Mouse (Mus musculus) thymus, postnatal 10 days (tissue): ENCODE data around the gene Ndufa11.

Experiments used
- DNase-seq, 2 experiments: peaks; one replicate each; pipeline ENCODE4 v3.0.0; 2021; ENCODE audit warnings: low spot score in 2 of 2

Ndufa11 gene

GRCm38 (mm10) chr17:56717363-56718058 lies at the start of gene Ndufa11, which contains the start of gene Vmac:
Ndufa11 (plus strand) TSS chr17:56717767.
Vmac (minus strand) TSS chr17:56718022.
- DNase-seq = peak; percentile 88 to 94

- DNase-seq = peak; percentile 64 to 91
Observed at GRCm38 (mm10) chr17:56668384-56669144, 49.0 kb upstream of the Ndufa11 start.

DNA sequence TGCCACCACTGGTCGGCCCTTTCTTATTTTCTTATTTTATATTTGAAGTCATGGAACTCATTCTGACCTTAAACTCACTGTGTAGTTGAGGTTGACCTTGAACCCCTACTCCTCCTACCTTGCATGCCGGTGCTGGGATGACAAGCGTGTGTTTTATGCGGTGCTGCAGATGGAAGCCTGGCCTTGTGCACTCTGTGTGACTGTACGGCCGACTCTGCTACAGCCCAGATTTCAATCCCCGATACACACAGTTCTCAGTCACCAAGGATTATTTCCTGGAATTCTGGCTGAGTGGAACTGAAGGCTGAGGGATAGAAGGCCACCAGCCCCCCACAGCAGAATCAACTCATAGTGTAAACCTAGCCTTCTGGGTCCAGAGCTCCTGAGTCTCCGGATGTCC lies 47.8 kb upstream of the Ndufa11 start:
- no peak for DNase-seq

DNA sequence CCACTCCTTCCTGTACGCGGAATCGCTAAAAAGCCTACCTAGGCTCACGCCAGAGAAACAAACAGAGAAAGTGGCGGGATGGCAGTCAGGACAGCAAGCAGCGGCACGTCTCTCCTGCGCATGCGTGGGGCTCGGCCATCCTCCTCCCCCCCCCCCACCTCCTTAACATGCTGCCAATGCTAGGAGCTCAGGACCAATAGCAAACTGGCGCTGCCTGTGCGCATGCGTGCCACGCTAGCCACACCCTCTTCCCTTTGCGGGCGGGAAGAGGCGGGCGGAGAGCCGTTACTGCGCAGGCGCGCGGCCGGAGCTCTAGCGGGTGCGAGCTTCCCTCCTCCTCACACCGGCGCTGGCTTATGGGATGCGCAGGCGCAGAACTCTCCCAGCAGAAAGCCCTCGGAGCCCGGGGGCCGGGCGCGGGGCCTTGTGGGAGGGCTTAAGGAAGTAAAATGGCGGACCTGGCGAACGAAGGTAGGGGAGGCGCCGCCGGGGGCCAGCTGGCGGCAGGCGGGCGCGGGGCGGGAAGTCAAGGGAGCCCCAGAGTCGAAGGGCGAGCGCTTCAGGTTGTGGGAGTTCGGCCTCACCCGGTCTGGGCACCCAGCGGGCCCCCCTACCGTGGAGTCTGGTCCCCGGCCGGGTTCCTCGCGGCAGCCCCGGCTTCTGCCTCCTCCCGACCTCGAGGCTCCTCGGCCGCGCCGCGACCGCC lies 44.5 kb upstream of the Ndufa11 start, which contains the start of gene Ranbp3:
Gene Ranbp3 (plus strand): TSS at position 354 of the 706 bp plus-strand sequence.
- DNase-seq = peak; percentile 99 to 100

GRCm38 (mm10) chr17:56673647-56674416 lies 43.7 kb upstream of the Ndufa11 start:
- peak; percentile 38 to 41 for DNase-seq

GRCm38 (mm10) chr17:56681791-56682190 lies 35.8 kb upstream of the Ndufa11 start:
- DNase-seq = no peak

- DNase-seq = no peak
Observed at GRCm38 (mm10) chr17:56682880-56683279, 34.7 kb upstream of the Ndufa11 start.

DNA sequence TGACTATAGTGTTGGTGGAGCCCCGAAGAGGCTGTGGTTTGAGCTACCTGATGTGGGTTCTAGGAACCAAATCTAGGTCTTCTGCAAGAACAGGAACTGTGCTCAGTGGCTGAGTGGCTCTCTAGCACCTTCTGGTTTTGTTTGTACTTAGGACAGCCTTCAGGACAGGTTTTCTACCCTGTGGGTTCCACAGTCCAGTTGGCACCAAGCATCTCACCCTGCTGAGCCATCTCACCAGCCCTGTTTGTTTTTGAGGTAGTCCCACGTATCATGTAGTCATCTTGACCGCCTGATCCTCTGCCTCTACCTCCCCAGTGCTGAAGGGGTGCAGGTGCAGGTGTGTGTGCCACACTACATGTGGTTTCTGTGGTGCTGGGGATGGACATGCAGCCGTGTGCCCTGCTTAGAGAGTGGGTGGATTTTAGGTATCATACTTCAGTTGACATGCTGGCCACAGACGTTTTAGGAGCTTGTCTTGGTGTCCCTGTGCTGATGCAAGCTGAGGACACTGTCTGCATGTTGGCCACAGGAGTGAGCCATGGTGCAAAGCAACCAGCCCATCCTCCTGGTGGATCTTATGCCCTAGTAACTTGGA lies 33.9 kb upstream of the Ndufa11 start:
- peak in 1 of 2 experiments; percentile 38 for DNase-seq

GRCm38 (mm10) chr17:56684649-56685048 lies 32.9 kb upstream of the Ndufa11 start:
- DNase-seq = no peak

GRCm38 (mm10) chr17:56686801-56687200 lies 30.8 kb upstream of the Ndufa11 start:
- no peak for DNase-seq

GRCm38 (mm10) chr17:56688045-56688444 lies 29.5 kb upstream of the Ndufa11 start:
- DNase-seq = no peak

- no peak for DNase-seq
Observed at GRCm38 (mm10) chr17:56688689-56689088, 28.9 kb upstream of the Ndufa11 start.

GRCm38 (mm10) chr17:56693395-56693794 lies 24.2 kb upstream of the Ndufa11 start:
- DNase-seq = no peak

DNA sequence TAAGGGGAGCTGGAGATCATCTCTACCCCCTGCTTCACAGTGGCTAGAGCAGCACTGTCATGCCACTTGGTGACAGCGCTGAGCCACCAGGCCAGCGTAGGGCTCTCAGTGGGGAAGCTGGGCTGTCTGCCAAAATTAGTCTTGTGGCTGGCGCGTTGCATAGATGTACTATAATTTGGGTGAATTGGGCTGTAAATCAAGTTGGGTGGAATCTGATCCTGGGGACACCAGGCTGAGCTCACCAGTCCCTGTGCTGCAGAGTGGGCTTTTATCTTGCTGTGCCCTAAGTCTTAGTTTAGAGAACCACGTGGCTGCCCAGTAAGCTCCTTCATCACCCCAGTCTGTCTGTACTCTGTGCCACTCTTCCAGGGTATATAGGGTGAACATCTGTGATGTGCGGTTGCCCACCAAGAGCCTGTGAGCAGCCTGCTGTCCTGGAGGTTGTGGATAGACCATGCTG lies 23.7 kb upstream of the Ndufa11 start:
- no peak for DNase-seq

- no peak for DNase-seq
Observed at GRCm38 (mm10) chr17:56700451-56700850, 17.1 kb upstream of the Ndufa11 start.

- DNase-seq = no peak
Observed at GRCm38 (mm10) chr17:56703038-56703437, 14.5 kb upstream of the Ndufa11 start.

DNA sequence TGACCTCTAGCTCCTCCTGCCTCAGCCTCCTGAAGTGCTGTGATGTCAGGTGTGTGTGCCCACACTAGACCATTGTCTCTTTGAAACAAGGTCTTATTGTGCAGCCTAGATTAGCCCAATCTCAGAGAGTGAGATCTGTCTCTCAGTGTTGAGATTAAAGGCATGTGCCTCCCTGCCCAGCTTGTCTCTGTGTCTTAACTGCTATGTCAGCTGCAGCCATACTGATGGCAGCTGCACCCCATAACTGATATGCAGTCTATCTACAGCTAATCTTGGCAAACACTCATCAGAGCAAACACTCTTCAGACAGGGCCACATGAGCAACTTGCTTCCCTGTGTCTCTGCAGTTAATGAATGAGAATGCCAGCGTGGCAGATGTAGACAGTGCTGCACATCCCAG lies 11.1 kb upstream of the Ndufa11 start:
- DNase-seq = no peak

DNA sequence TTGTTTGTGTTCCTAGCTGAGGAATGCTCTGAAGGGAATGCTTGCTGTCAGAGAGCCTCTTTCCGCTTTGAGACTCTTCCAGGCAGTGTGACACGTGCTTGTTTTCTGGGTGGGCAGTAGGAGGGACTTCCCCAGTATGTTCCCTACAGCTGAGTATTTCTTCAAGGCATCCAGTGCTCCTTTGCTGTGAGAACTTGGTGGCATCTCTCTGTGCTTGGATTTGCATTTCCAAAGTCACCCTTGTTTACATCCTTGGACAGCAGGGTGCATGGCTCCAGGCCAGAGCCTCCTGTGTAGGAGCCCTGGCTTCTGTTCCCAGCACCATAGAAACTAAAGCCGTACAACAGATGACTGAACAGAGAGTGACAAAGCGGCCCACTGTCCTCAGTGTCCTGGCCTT lies 8.9 kb upstream of the Ndufa11 start:
- no peak for DNase-seq

DNA sequence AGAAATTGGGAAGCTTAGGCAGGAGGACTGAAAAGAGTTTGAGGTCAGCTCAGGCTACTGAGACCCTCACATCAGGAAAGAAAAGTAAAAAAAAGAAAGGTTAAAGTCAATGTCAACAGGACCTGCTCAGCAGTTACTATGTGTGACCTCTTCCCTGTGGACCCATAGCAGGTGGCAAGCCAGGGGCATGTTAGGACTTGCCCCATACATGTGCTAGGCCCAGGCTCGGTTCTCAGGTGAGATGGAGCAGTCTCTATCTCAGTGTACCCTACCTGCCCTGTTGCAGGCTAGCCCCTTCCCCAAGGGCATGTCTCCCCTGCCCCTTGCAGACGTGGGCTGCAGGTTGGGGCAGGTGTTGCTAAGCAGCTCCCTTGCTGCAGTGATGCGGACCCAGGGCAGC lies 7.9 kb upstream of the Ndufa11 start:
- no peak for DNase-seq

- no peak for DNase-seq
Observed at GRCm38 (mm10) chr17:56715360-56715759, 2.2 kb upstream of the Ndufa11 start.
